Mouse (Mus musculus): ENCODE data around the gene Otud3.
"Not testable (repeated sequence)": the region's sequence is repeated elsewhere in the genome, so short reads cannot be mapped to it uniquely, and the experiment has no call there.

Gene Otud3

DNA sequence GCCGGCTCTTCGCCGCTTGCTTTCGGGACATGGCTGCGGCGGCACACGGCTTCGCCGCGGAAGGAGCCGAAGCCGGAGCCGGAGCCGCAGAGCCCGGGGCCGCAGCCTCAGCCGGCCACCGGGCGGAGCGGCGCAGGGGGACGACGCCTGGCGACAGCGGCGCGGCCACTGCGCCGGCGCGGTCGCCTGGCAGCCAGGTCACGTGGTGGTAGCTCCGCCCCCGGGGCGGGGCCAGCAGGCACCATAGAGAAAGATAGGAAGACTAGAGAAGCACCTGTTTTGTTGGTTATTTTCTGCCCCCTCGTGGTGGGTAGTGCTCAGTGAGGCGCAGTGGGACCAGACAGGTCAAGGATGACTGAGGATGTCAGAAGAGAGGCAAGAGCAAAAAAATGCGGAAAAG is at the start of gene Otud3:
Gene Otud3 (minus strand): TSS at position 149 of the 400 bp plus-strand sequence.
- peak; percentile 95 for DNase-seq (ENCODE audit: low read depth, low spot score)

DNA sequence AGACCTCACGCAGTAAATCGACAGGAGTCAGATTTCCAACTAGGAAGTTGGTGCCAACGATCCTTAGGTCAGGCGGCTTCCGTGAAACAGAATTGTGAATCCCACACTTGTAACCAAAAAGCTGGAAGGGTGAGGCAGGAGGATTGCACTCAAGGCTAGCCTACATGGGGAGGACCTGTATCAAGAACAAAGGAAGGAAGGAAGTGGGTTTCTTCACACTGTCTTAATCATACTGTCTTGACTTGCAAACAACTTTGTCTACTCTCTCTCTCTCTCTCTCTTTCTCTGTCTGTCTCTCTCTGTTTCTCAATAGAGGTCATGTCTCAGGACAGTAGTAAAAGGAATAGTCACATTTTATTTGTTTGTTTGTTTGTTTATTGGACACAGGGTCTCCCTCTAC is 49.0 kb upstream of the Otud3 start:
- no peak for DNase-seq (ENCODE audit: low read depth, low spot score)

DNA sequence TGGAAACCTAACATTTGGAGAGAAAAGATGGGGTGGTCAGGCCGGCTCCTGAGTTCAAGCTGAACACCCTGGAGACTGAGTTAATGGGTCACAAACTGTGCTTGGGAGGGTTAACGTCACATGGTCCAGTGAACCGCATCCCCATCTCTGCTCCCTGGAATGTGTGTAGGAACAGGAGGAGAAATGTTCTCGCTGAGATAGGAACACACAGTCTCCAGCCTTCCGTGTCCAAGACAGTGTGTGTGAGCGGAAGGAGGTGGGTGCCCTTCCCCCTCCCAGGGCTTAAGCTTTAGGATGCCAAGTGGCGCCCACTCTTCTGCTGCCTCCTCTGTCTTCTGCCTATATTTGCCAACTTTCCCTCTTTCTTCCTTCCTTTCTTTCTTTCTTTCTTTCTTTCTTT is 46.2 kb upstream of the Otud3 start:
- DNase-seq (ENCODE audit: low read depth, low spot score): no peak

DNA sequence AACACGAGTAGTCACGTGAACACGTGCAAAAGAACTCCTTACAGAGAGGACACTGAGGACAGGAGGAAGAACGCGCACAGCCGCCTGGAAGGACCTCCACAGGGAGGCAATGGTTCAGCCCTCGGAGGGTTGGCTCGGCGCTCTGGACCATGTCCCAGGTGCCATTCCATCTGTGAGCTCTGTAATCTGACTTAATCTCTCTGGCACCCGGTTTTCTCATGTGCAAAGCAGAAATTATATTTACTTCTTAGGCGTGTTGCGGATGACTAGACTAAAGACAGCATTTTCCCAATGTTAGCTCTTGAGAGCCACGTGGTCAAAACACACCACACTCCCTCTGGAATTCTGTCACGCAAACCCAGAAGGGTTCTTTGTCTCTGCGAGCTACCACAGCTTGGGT is 45.4 kb upstream of the Otud3 start:
- no peak for DNase-seq (ENCODE audit: low read depth, low spot score)

DNA sequence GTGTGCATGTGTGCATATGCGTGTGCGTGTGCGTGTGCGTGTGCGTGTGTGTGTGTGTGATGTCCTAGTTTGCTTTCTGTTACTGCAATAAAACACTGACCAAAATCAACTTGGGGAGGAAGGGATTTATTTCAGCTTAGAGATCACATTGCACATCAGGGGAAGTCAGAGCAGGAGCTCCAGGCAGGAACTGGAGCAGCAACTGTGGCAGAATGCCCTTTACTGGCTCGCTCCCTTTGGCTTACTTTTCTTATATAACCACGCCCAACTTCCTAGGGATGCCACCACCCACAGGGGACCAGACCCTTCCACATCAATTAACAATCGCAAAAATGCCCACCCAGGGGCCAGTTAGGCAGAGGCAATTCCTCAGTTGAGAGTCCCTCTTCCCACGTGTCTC is 44.9 kb upstream of the Otud3 start:
- no peak for DNase-seq (ENCODE audit: low read depth, low spot score)

DNA sequence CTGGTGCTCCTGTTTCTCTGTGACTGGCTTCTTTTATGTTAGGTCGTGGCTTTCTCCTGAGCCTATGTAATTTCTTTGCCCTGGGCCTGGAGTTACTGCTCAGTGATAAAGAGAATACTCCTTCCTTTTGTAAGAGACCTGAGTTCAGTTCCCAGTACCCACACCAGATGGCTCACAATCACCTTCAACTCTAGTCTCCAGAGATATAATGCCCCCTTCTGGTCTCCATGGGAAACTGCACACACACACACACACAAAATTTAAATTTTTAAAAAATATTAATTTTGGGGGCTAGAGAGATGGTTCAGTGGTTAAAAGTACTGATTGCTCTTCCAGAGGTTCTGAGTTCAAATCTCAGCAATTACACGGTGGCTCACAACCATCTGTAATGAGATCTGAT is 34.5 kb upstream of the Otud3 start:
- no peak for DNase-seq (ENCODE audit: low read depth, low spot score)

DNA sequence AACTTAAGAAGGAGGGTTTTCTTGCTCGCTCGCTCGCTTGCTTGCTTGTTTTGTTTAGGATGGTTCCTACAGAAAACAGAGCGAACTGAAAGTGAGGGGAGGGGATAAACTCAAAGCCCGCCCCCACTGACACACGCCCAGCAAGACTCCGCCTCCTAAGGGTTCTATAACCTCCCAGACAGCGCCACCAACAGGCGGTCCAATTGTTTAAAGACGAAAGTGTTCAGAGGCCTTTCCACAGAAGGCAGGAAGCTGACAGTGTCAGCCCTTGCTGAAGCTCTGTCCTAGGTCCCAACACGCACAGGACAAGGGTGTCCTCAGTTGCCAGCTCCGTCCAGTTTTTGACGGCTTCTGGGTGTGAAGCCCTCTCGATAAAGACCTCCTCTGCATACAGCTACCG is 30.0 kb upstream of the Otud3 start:
- peak; percentile 48 for DNase-seq (ENCODE audit: low read depth, low spot score)

DNA sequence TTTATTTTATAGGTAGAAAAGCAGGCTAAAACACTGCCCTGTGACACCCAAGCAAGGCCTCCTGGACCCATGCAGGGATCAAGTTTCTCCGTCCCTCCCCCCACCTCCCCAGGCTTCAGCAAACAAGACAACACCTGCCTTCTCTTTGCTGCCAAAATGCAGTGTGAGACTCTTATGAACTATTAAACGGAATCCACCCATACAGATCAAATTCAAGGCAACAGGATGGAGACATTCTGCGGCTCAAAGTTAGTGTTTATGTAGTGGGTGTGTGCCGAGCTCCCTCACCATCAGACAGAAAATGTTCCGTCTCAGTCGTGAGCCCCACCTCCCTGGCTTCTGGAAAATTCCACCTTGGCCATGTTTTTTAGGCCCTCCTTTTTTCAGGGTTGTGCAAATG is 28.2 kb upstream of the Otud3 start:
- DNase-seq (ENCODE audit: low read depth, low spot score): no peak

DNA sequence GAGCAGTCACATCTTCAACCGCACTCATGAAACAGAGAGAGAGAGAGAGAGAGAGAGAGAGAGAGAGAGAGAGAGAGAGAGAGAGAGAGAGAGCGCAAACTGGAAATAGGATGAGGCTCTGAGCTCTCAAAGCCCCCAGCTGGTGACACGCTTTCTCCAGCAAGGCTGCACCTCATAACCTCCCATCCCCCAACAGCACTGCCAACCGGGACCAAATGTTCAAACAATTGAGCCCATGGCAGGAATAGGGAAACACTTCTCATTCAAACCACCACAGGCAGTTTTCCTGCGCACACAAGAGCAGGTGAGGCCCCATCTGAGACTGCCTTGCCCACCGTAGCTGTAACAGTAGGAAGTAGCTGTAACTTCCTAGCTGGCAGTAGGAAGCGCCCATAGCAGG is 27.7 kb upstream of the Otud3 start:
- DNase-seq (ENCODE audit: low read depth, low spot score): no peak

DNA sequence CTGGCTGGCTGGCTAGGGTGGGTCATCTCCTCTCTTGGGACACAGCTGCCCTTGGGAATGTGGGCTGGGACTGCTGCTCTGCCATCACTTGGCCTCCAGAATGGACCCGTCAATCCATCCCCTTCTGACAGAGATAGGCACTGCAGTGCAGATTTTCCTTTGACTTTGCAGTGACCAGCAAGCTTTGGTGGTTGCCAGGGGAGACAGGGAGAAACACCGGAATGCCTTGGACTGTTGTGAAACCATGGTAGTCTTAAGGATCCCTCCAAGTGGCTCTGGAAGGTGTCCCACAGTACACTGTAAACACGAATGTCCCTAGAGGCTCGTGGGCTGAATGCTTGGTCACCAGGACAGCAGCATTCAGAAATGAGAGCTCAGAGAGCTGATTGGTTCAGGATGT is 25.7 kb upstream of the Otud3 start:
- no peak for DNase-seq (ENCODE audit: low read depth, low spot score)

DNA sequence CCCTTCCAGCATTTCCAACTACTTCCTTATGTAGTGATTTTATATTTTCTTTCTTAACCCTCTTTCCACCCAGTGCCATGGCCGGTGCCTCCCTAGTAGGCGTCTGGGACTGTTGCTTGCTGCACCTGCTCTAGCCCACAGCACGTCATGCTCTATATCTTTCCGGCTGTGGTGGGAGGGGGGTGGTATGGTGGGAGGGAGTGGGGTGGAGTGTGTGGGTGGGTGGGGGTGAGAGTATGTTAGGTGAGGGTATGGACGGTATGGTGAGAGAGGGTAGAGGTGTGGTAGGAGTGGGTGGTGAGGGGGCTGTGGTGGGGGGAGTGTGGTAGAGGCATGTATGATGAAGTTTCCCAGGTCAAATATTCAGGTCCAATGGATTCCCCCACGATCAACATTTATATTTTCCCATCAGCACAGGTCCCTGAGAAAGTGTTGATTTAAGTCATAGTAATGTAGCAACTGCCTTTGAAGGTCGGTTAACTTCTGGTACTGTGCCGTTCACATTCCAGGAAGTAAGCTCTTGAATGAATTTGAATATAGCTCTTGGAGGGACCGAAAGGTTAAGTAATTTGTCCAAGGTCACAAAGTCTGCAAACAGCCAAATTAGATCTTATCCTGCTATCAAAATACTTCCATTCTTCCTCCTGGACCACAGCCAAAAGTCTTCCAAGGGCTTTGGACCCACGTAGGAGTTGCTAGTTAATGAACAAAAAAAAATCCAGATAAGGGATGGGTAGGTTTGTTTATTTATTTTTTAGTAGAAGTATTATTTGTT is 24.9 kb upstream of the Otud3 start:
- DNase-seq (ENCODE audit: low read depth, low spot score): no peak

DNA sequence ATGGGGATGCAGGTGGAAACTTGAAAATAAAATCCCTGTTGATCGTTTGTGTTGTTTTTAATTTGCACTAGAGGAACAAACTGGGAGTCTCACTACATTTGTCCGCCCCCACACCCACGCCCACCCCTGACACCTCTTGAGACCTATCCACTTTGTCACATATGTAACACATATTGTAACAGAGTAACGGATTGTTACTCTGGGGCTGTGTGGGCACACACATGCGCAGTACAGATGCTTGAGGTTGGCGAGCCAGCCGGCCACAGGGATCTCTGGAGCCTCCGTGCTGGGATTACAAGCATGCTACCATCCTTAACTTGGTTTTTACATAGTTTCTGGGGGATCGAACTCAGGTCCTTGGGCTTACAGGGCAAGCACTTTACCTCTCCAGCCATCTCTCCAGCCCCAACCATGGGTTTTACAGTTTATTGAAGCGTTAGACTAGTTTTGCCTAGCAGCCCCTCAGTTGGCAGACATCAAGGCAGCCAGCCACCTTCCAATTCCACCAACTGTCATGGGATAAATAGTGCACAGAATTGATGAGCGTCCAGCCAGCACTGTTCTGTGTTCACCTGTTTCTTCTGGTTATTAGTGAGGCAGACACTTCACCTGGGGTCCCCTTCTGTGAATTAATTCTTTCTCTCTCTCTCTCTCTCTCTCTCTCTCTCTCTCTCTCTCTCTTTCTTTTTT is 20.9 kb upstream of the Otud3 start:
- no peak for DNase-seq (ENCODE audit: low read depth, low spot score)

DNA sequence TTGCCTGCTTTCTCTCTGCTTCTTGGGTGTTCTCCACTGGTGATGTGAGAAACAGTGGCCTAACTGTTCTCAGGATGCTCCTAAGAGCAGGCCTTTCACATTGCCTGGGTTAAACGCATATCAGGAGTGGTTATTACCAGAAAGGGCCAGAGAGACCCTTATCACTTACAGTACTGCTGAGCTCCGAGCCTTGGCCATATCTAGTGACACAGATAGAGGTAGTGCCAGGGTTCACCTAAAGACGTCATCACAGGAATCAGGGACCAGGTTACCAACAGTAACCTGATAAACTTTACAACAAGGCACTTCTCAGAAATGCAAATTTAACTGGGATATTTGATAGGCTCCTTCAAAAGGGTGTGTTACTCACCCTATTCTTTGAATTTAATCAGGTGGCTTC is 20.1 kb upstream of the Otud3 start:
- no peak for DNase-seq (ENCODE audit: low read depth, low spot score)

DNA sequence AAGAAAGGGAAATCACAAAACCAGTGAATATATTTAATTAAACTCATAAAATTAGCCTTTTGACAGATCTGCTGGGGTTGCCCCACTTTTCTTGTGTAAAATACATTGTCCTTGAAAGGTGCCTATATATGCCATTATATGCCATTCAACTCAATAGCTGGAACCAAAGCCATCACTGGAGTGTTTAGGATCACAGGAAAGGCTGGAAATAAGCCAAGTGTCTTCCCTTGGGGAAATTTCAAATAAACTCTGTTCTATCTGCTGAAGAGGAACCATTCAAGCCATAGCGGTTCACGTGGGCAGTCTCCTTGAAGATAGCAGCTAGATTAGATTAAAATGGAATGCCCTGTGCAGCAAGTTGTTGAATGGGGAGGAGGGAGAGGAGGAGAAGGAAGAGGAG is 11.8 kb upstream of the Otud3 start:
- no peak for DNase-seq (ENCODE audit: low read depth, low spot score)

DNA sequence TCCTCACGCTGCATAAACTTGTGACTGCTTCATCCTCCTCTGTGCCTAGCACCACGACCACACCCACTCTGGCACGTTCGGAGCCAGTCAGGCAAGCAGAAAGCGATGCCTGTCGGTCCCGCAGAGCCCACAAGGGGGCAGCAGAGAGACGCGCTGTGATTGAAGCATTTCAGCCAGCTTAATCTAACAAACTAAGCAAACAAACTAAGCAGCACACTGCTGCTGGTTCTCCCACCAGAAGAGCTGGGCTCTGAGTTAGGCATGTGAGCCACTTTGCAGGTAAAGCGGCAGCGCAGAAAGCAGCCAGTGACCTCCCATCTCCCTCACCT is 8.3 kb upstream of the Otud3 start:
- DNase-seq (ENCODE audit: low read depth, low spot score): peak; percentile 83

DNA sequence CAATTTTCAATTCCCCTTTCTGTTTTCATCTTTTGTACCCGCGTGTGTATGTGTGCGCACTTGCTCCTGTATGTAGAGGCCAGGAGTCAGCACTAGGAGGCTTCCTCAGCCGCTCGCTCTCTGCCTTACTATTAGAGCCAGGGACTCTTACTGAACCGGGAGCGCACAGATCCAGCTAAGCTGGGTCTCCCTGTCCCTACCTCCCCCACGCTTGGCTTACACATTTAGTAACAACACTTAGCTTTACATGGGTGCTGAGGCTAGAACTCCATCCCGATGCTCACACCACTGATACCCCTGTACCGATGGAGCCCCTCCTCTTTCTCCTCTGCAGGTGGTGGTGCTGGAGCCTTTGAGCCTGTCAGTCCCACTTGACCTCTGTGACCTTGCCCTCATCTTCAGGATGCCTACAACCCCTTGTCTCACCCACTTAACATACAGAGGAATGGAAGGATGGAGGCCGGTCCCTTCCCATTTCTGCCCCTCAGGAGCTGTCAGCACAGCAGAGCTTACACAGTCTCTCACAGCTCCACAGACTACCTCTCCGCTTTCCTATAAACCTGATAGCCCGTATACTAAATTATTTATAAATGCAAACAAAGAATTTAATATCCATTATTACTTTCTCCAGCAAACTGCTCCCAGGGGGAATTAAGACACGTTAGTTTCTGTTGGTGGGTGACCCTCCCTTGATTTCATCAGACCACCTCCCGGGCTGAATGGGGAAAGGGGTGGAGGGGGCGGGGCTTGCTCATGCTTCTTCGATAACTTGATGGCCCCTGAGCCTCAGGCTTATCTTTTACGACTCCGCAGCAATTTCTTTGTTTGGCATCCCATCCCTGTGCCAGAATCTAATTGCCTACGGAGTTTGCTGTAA is 7.7 kb upstream of the Otud3 start:
- DNase-seq (ENCODE audit: low read depth, low spot score): no peak

DNA sequence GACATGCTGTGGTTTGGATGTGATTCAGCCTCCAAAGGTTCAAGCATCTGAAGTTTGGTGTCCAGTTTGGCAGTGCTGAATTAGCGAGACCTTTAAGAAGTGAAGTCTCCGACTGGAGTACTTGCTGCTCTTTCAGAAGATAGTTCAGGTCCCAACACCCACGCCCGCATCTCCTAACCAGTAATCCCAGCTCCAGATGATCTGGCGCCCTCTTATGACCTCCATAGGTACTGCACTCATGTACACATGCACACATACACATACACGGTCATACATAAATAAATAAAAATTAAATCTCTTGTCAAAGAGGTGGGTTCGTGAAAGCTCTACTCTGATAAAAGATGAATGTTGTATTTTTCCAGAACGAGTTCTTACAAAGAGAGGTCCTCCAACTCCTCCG is 3.5 kb upstream of the Otud3 start:
- DNase-seq (ENCODE audit: low read depth, low spot score): no peak

DNA sequence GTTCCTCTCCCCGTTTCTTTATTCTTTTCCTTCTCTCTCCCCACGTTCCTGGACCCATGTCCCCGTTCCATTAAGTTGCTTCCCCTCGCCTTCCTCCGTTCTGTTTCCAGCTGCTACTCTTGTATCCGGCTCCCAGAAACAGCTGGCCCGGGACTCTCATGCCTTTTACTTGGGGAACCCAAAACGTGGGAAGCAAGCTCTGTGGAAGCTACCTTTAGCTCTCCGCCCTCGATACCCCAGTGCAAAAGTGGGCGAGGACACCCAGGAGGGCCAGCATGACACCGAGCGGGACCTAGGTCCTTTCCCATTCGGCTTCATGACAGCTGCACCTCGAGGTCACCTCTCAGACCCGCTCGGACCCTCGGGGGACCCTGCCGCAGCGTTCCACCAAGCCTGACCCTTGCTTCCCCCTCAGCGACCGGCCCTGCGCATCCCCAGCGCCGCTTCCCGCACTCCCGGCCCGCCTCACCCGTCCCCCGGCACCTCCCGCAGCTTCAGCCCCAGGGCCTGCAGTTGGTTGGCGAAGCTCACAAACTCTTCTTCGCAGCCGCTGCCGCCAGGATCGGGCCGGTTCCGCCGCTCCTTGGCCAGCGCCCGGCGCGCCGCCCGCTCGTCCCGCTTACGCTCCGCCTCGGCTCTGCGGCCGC is 481 bp downstream of the Otud3 start:
- DNase-seq (ENCODE audit: low read depth, low spot score): no peak

DNA sequence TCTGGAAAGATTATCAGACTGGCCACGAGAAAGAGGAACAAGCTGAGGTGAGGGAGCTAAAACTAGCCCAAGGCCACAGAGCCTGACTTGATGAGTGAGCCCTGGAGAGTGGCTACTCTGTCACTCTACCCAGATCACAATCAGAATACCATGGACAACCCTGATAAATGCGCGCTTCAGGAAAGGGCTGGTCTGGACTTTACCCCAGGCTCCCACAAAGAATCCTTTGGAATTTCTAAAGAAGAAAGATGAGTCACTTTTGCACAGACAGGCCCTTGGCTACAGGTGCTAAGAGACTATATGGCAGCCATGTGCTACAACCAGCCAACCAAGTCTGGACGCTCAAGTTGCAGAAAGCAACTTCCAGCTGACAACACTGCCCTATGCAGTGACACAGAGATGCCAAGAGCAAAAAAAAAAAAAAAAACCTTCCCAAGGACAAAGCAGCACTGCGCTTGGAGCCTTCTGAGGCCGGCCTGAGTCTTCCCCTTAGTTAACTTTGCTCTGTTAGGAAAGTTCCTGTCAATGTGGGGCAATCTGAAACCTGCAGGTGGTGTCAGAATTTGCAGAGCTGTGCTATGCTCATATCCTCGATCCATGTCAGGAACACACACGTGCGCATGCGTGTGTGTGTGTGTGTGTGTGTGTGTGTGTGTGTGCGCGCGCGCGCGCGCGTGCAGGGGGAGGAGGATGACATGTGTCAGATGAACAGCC is 8.0 kb downstream of the Otud3 start:
- DNase-seq (ENCODE audit: low read depth, low spot score): no peak

DNA sequence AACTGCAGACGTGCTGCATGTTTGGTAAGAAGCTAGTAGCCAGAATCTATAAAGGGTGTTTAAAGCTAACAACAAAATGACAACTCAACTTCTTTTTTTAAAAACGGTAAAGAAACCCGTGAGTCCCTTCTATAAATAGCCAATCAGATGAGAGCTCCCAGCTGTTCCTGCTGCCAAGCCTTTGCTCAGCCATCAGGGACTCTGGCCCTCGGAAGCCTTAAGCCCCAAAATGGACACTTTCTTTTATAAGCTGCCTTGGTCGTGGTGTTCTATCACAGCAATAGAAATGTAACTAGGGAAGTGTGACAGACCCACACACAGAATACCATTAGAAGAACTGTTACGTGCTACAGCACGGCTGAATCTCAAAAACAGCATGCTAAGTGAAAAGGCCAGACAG is 14.4 kb downstream of the Otud3 start:
- DNase-seq (ENCODE audit: low read depth, low spot score): no peak

DNA sequence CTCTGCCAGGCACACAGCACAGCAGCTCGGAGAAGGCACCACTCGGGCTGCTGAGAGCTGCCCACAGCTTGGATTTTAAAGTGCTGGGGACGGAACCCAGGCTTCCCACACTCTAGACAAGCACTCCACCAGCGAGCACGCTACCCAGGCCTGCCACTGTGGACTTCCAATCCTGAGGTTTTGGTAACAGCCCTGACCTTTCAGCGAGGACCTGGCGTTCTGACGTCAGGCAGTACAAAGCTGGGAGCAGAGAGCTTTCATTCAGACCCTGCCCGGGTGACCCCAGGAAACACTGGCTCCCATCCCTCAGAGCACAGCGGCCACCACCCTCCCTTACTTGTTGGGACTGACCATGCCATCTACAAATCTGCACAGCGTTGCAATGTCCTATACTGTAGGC is 20.0 kb downstream of the Otud3 start:
- DNase-seq (ENCODE audit: low read depth, low spot score): not testable (repeated sequence)

DNA sequence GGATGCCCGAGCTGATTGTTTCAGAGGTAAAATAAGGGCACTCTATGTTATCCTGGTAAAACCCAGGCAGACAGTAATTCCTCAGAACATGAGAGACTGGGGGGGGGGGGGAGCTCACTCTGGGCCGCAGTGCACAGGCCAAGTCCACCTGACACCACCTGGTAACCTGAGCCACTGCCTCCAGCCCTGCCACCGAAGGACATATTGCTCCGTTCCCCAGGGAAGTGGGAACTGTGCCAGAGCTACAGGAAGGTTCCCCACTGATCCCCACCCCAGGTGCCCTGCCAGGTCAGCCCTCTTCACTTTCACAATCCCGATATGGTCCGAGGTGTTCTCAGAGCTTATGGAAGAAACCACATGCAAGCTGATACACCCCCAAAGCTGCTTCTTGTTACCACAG is 21.1 kb downstream of the Otud3 start:
- DNase-seq (ENCODE audit: low read depth, low spot score): no peak

Data from retina, postnatal 7 days (tissue).